Mouse (Mus musculus) 3T3-L1 (cell line): ENCODE data around the gene Tgfb2.

ENCODE experiments used
- DNase-seq: peaks from one replicate; pipeline ENCODE4 v3.0.0-alpha.2; 2015; ENCODE audit warnings: low read depth, low spot score

The Tgfb2 gene

DNA sequence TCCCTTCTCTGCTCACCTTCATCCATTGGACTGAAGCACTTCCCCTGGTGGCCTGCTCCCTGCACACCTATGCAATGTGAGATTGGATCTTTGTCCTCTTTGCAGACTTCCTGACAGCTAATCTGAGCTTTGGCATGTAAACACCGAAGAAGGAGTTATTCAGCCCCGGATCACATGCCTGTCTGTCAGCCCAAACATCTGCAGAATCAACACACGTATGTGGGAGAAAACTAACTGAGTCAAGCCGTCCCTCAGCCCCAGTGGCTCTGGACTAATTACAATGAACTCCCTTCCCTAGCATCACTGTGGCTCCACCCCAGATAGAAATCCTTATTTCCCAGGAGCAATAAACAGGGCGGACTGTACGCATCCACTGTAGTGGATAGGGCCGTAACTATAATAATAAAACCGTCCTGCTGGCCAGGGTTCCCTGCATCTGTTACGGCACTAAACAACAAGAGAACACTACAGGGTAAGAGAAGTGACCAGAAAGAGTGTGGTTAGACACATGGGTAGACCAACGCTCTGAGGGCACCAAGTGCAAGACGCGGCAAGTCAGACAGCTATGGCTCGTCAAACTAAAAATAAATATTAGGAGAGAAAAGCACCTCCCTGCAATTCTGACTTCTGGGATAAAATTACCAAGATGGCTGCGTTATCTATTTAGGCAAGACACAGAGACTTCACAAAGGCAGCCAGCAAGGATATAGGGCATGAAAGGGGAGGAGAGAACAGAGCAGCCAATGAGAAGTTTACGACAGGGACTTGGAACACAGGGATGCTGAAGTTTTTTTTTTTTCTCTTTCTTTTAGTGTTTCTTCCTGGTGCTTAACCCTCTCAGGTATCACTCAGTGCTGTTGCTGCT lies 3.2 kb downstream of the Tgfb2 start:
- no peak for DNase-seq

- DNase-seq = no peak
Measured at GRCm38 (mm10) chr1:186701206-186701905, 4.4 kb downstream of the Tgfb2 start.

DNA sequence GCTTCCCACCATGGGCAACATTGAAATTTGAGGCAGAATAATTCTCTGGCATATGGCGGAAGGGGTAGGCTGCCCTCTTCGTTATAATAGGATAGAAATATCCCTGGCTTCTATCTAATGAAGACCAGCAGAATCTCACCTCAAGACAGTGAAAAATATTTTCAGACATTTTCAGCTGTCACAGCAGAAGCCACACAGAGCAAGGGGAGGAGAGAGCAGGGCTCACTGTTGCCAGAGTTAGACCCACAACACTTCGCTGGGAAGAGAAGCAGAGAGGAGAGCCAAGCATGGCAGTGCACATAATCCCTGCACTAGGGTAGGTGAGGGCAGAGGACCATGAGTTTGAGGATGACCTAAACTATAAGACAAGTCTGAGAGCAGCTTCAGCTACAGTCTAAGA lies 5.3 kb downstream of the Tgfb2 start:
- no peak for DNase-seq

DNA sequence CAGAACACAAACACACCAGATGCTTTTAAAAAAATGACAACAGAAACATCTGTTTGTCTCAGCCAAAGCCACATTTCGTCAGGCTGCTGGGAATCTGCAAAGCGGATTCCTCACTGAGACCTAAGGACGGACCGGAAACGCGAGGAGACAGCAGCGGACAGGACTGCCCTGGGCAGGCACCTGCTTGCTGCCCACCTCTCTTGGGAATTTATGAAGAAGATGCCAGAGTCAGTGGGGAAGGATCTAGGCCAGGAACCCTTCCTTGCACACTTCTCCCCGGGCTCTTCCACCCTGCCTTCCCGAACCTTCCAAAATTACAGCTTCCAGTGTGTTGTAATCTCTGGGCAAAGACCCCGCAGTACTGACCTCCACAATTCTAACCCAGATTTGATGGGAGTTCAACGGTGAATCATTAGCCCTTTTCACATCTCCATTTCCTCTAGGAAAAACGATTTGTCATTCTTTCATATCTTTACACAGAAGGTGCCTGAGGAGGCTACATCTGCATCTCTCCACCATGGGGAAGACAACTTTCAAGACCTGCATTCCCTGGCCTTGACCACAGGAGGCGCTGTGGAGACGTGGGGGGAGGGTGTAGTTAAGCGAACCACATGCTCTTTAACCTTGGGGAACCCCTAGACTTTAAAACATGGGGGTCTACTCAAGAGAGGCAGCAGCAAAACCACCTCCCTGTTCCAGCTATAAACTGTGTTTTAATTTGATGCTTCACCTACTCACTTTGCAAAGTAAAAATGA lies 7.0 kb downstream of the Tgfb2 start:
- DNase-seq = no peak

- no peak for DNase-seq
Measured at GRCm38 (mm10) chr1:186696231-186696630, 9.6 kb downstream of the Tgfb2 start.

DNA sequence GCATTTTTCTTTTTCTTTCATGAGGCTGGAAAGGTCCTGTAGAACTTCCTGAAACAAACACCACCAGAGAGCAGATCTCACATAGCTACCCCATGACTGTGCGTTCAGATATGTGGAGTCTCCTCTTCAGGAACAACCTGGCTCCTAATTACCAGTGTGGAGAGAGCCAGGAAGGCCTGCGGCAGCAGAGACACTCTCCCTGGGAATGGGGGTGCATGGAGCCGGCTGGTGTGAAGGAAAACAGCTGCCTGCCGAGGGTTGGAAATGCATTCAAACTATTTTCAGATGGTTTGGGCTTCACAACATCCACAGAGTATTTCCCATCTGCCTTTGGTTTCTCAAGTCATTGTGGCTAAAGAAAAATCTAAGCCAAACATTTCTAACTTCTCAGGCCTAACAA lies 10.4 kb downstream of the Tgfb2 start:
- no peak for DNase-seq

DNA sequence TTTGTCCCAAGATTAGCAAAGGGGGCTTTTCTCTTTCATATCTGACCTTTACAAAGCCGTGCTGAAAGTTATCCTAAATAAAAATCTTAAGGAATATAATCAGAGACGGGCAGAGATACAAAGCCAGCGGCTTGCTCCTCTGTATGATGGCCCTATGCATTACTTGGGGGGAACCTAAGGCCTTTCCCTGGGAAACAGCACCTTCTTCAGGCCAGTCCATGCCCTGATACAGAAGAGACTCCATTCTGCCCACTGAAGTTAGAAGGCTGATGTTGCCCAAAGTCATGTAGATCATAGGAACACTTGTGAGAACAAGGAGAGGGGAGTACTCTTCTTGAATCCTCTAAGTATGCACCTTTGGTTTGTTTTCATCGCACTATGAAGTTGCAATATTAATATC lies 13.4 kb downstream of the Tgfb2 start:
- no peak for DNase-seq

- no peak for DNase-seq
Measured at GRCm38 (mm10) chr1:186691708-186692107, 14.1 kb downstream of the Tgfb2 start.

- no peak for DNase-seq
Measured at GRCm38 (mm10) chr1:186684041-186684440, 21.7 kb downstream of the Tgfb2 start.

DNA sequence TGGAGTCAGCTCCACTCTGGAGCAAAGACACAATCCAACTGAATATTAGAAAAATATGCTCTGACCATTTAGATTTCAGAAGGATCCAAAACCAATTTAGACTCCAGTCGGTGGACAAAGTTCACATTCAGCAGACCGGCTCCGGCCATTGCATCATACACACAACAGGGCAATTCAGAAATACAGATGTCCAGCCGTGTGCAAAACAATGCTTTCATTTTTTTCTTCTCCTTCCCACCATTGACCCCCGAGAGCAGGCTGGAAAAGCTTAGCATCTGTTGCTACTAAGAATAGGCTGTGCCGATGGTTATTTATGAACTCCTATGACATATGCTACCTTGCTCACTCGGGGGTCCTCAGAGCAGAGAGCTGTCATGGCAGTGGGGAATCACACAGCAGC lies 23.2 kb downstream of the Tgfb2 start:
- DNase-seq = no peak

GRCm38 (mm10) chr1:186677614-186678013 lies 28.2 kb downstream of the Tgfb2 start:
- no peak for DNase-seq

DNA sequence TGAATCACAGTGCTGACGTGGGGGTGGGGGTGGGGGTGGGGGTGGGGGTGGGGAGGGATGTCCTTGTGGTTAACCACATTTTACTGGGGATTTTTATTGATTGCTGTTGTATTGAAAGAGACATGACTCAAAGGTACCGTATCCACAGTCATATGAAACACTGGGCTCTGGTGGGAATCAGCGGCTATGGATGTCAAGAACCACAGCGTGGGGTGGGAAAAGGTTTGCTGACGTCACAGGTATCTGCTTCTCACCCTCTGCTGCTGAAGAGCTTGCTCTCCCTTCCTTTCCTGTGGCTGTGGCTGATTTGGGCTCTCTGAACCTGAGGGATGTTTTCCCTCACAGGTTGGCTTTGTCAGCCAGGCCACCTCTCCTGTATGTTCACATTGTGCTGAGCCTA lies 29.6 kb downstream of the Tgfb2 start:
- peak; percentile 19 for DNase-seq

DNA sequence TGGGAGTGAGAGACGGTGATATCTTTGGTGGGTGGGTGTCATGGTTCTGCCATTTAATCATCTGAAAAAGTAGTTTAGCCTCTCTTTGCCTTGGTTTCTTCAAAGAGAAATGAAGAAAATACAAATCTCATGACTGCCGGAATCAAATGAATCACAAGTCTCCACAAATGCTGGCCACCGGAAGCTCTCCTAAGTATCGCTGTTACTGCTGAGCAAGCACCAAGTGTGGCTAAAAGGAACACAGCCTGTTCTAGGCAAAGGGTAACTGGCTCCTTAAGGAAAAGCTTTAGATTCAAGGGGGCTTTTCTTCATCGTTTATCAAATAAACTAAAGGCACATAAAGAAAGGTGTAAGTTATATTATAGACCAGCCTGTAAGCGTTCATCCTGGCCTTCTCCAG lies 30.5 kb downstream of the Tgfb2 start:
- no peak for DNase-seq

- peak; percentile 48 for DNase-seq
Measured at GRCm38 (mm10) chr1:186674621-186675020, 31.2 kb downstream of the Tgfb2 start.

DNA sequence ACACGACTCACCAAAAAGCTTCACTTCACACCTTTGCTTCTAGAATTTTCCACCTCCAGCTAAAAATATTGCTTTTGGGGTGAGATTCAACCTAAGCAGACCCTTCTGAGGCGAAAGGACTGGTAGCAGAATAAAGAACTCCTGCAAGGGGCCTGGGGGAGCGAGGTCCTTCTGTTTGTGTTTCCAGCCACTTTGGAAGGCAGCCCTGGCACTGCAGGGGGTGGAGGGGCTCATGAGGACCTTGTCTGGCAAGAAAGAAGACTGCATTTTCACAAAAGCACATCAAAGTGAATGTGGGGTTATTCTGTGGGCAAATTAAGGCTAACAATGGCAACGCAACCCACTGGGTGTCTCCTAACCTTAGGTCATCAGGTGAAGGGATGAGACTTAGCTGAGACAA lies 32.6 kb downstream of the Tgfb2 start:
- no peak for DNase-seq

DNA sequence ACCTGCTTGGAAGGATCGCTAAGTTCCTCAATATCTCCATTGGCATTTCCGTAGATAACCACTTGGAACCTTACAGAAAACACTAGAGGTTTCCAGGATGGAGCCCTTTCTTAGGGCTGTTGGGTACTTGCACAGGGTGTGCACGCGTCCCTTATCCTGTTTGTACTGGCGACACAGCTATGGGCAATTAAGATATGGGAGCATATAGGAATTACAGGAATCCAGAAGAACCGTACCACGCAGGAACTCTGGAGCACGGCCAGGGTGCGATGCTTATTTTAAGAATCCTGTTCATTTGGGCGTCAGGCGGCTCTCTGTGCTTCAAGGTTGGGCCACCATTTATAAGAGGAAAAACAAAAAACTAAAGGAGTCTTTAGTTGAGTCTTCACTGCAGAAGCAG lies 42.4 kb downstream of the Tgfb2 start:
- no peak for DNase-seq

DNA sequence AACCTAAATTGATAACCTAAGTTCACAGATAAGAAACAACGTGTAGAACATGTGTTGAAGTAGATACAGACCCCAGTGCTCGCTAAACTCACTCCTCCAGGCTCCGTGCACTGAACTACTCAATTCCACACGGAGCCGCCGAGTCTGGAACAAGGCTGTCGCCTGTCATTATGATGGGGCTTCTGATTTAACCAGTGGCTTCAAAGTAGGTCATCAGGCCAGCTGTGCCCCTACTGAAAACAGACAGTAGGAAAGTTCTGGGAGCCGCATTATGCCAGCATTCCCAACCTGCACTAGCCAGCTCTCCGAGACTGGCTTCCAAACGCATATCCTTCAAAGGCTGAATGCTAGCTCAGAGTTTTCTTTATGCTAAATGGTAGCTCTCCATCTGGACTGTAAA lies 42.8 kb downstream of the Tgfb2 start:
- DNase-seq = no peak

- DNase-seq = no peak
Measured at GRCm38 (mm10) chr1:186661206-186661921, 44.4 kb downstream of the Tgfb2 start.

GRCm38 (mm10) chr1:186658783-186659182 lies 47.0 kb downstream of the Tgfb2 start:
- DNase-seq = no peak

DNA sequence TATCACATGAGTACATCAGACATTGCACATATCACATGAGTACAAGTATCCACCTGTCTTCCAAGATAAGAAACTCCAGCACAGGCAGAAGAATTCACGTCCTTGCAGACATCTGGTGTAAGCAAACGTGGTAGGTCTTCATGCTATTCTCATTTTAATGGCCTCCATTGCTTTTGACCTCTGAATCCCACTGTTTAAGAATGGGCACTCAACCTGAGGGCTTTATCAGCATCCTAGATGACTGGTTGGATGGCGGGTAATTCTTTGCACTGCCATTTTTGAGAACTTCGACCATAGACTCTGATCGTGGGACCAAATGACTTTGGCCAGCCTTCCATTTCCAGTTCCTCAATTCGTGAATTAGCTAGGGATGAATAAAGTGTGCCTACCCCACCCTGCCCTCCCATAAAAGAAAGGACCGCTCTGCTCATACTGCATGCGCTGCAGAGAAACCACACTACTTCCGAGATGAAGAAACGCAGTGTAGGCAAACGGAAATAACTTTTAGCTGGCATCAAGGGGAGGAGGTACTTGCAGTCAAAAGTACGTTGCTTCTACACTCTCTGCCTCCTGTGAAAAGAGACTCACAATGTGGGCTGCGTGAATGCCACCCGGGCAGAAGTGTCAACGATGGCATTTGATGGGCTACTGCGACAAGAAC lies 48.1 kb downstream of the Tgfb2 start:
- no peak for DNase-seq

GRCm38 (mm10) chr1:186656732-186657329 lies 49.0 kb downstream of the Tgfb2 start:
- DNase-seq = no peak
